Comparison of ENCODE assay signal across 8 mouse cellular contexts in genomic region chr8:122375751-122376364, GRCm38 (mm10). TPM values are rescaled to one million over a fixed set of nuclear protein-coding genes. Genes with fewer than 3 reads are reported as not detected.
DNase-seq lines count a peak whose midpoint lies in the region; ATAC-seq and TF ChIP-seq lines count a peak whose summit lies in the region.

No protein-coding gene starts in this region.

- no peak for TF ChIP-seq CTCF in intestine, postnatal 0 days (IDR thresholded peaks at IDR 0.05; ENCODE audit: low read depth)

- H3K4me1 ChIP-seq in lung, embryonic 16.5 days (replicated peaks; ENCODE audit: control insufficient read depth, insufficient read depth, low read length), result peaks cover 15% of the 10 kb centered on the region
- H3K4me1 ChIP-seq in embryonic facial prominence, embryonic 14.5 days (ENCODE audit: control insufficient read depth, insufficient read depth, low read length), result peaks cover 17% of the 10 kb centered on the region
- 0 out of 2 replicates have a peak, but pooled peaks cover 4% of the 10 kb centered on the region for H3K4me1 ChIP-seq in intestine, postnatal 0 days (replicated peaks; ENCODE audit: control insufficient read depth, insufficient read depth, low read length)
- peaks cover 28% of the 10 kb centered on the region for H3K4me1 ChIP-seq in neural tube, embryonic 15.5 days

- peaks cover 4% of the 10 kb centered on the region; the same call in 1 of the 2 replicates for H3K36me3 ChIP-seq in lung, embryonic 16.5 days (ENCODE audit: control insufficient read depth, insufficient read depth, low read length)
- peaks cover 13% of the 10 kb centered on the region; the same call in 1 of the 2 replicates for H3K36me3 ChIP-seq in embryonic facial prominence, embryonic 14.5 days (ENCODE audit: control insufficient read depth, insufficient read depth, low read length)
- H3K36me3 ChIP-seq in intestine, postnatal 0 days (ENCODE audit: control insufficient read depth, insufficient read depth), result peaks cover 9% of the 10 kb centered on the region
- H3K36me3 ChIP-seq in neural tube, embryonic 15.5 days, result peaks cover 7% of the 10 kb centered on the region

- H3K4me3 ChIP-seq in lung, embryonic 16.5 days (ENCODE audit: low read length), result peak overlapping the region; percentile 92
- H3K4me3 ChIP-seq in embryonic facial prominence, embryonic 14.5 days (ENCODE audit: low read depth, low read length), result peak overlapping the region; percentile 82
- H3K4me3 ChIP-seq in intestine, postnatal 0 days (ENCODE audit: low read depth, low read length), result peak overlapping the region; percentile 95
- peak overlapping the region; percentile 87 for H3K4me3 ChIP-seq in neural tube, embryonic 15.5 days (replicated peaks)

- H3K27me3 ChIP-seq in lung, embryonic 16.5 days (ENCODE audit: control insufficient read depth, insufficient read depth, low read depth, low read length), result no peaks in the 10 kb centered on the region
- no peaks in the 10 kb centered on the region for H3K27me3 ChIP-seq in embryonic facial prominence, embryonic 14.5 days (replicated peaks; ENCODE audit: control insufficient read depth, insufficient read depth, low read length)
- no peaks in the 10 kb centered on the region for H3K27me3 ChIP-seq in intestine, postnatal 0 days (replicated peaks; ENCODE audit: control insufficient read depth, insufficient read depth, low read length)
- no peaks in the 10 kb centered on the region for H3K27me3 ChIP-seq in neural tube, embryonic 15.5 days (replicated peaks)

- H3K4me2 ChIP-seq in lung, embryonic 16.5 days (ENCODE audit: low read depth, low read length), result peak overlapping the region; percentile 70
- H3K4me2 ChIP-seq in embryonic facial prominence, embryonic 14.5 days (ENCODE audit: low read depth, low read length), result peak overlapping the region; percentile 81
- H3K4me2 ChIP-seq in intestine, postnatal 0 days (replicated peaks; ENCODE audit: low read depth), result peak overlapping the region; percentile 76
- H3K4me2 ChIP-seq in neural tube, embryonic 15.5 days, result peak overlapping the region; percentile 57

- 0 out of 2 replicates have a peak overlapping the region, but pooled peaks have one; percentile 57 for H3K27ac ChIP-seq in lung, embryonic 16.5 days (ENCODE audit: low read length)
- peak overlapping the region; percentile 96; the same call in 1 of the 2 replicates for H3K27ac ChIP-seq in embryonic facial prominence, embryonic 14.5 days (replicated peaks; ENCODE audit: low read depth, low read length)
- peak overlapping the region; percentile 98; the same call in 1 of the 2 replicates for H3K27ac ChIP-seq in intestine, postnatal 0 days (ENCODE audit: low read depth, low read length)
- peak overlapping the region; percentile 63 for H3K27ac ChIP-seq in neural tube, embryonic 15.5 days (replicated peaks)

- no peaks in the 10 kb centered on the region for H3K9me3 ChIP-seq in lung, embryonic 16.5 days (ENCODE audit: control insufficient read depth, low read length)
- no peaks in the 10 kb centered on the region for H3K9me3 ChIP-seq in embryonic facial prominence, embryonic 14.5 days (ENCODE audit: control insufficient read depth, low read length)
- H3K9me3 ChIP-seq in intestine, postnatal 0 days (ENCODE audit: control insufficient read depth), result no peaks in the 10 kb centered on the region
- no peaks in the 10 kb centered on the region for H3K9me3 ChIP-seq in neural tube, embryonic 15.5 days (replicated peaks)

- peak; percentile 6 for ATAC-seq in lung, embryonic 16.5 days (ENCODE audit: low read depth)
- ATAC-seq in embryonic facial prominence, embryonic 14.5 days (ENCODE audit: low read depth), result peak; percentile 5
- ATAC-seq in intestine, postnatal 0 days, result peak; percentile 4; the same call in 1 of the 2 replicates
- ATAC-seq in neural tube, embryonic 15.5 days (ENCODE audit: low FRiP score), result peak; percentile 45

- 23% methylated on average over 13 of the region's 13 CpGs for WGBS in lung, embryonic 16.5 days
- WGBS in embryonic facial prominence, embryonic 14.5 days, result 22% methylated on average over 13 of the region's 13 CpGs
- WGBS in intestine, postnatal 0 days, result 21% methylated on average over 13 of the region's 13 CpGs
- WGBS in neural tube, embryonic 15.5 days, result 23% methylated on average over 13 of the region's 13 CpGs

- DNase-seq in lung, postnatal 4 days, result no peak
- no peak for DNase-seq in embryonic facial prominence, embryonic 14.5 days (ENCODE audit: low spot score)
- DNase-seq in cerebellum, adult 18-20 months, result no peak
- no peak for DNase-seq in embryo, embryonic 11 days
- no peak for DNase-seq in testis, postnatal 10 days (ENCODE audit: low spot score)

- peak overlapping the region; percentile 58; the same call in 1 of the 2 replicates for H3K9ac ChIP-seq in lung, embryonic 16.5 days (ENCODE audit: low read length)
- peak overlapping the region; percentile 90 for H3K9ac ChIP-seq in embryonic facial prominence, embryonic 14.5 days (ENCODE audit: low read depth, low read length)
- 0 out of 2 replicates have a peak overlapping the region, but pooled peaks have one; percentile 22 for H3K9ac ChIP-seq in intestine, postnatal 0 days (ENCODE audit: low read depth, low read length)
- peak overlapping the region; percentile 29 for H3K9ac ChIP-seq in neural tube, embryonic 15.5 days (replicated peaks)

RNA-seq across cellular contexts. Expression of gene Zc3h18, which starts 0.6 kb away (rescaled TPM):
- 37.3 and 41.3 TPM in 2 replicates for polyA plus RNA-seq in lung, embryonic 16.5 days (2015; fragmentation: Nextera tagmentation; extraction: Ambion mirVana)
- polyA plus RNA-seq in embryonic facial prominence, embryonic 14.5 days (2014; fragmentation: Nextera tagmentation; extraction: Ambion mirVana), result 30.9 and 31.6 TPM in 2 replicates
- 24.0 and 26.1 TPM in 2 replicates for polyA plus RNA-seq in intestine, postnatal 0 days (2015; fragmentation: Nextera tagmentation; extraction: Ambion mirVana)
- 30.6 and 35.3 TPM in 2 replicates for polyA plus RNA-seq in neural tube, embryonic 15.5 days (2015; fragmentation: Nextera tagmentation; extraction: Ambion mirVana)

RNA-seq across cellular contexts. Expression of gene Trhr2, which starts 15.3 kb away (rescaled TPM):
- not detected in 2 replicates for polyA plus RNA-seq in lung, embryonic 16.5 days (2015; fragmentation: Nextera tagmentation; extraction: Ambion mirVana)
- polyA plus RNA-seq in embryonic facial prominence, embryonic 14.5 days (2014; fragmentation: Nextera tagmentation; extraction: Ambion mirVana), result 0.16 TPM in 1 of 2 replicates, not detected in the other
- polyA plus RNA-seq in intestine, postnatal 0 days (2015; fragmentation: Nextera tagmentation; extraction: Ambion mirVana), result not detected in 2 replicates
- polyA plus RNA-seq in neural tube, embryonic 15.5 days (2015; fragmentation: Nextera tagmentation; extraction: Ambion mirVana), result 0.12 TPM in 1 of 2 replicates, not detected in the other

RNA-seq across cellular contexts. Expression of gene Il17c, which starts 46.0 kb away (rescaled TPM):
- not detected in 2 replicates for polyA plus RNA-seq in lung, embryonic 16.5 days (2015; fragmentation: Nextera tagmentation; extraction: Ambion mirVana)
- polyA plus RNA-seq in embryonic facial prominence, embryonic 14.5 days (2014; fragmentation: Nextera tagmentation; extraction: Ambion mirVana), result not detected in 2 replicates
- not detected in 2 replicates for polyA plus RNA-seq in intestine, postnatal 0 days (2015; fragmentation: Nextera tagmentation; extraction: Ambion mirVana)
- not detected in 2 replicates for polyA plus RNA-seq in neural tube, embryonic 15.5 days (2015; fragmentation: Nextera tagmentation; extraction: Ambion mirVana)

RNA-seq across cellular contexts. Expression of gene Cyba, which starts 56.9 kb away (rescaled TPM):
- polyA plus RNA-seq in lung, embryonic 16.5 days (2015; fragmentation: Nextera tagmentation; extraction: Ambion mirVana), result 219 and 241 TPM in 2 replicates
- polyA plus RNA-seq in embryonic facial prominence, embryonic 14.5 days (2014; fragmentation: Nextera tagmentation; extraction: Ambion mirVana), result 160 and 173 TPM in 2 replicates
- 292 and 312 TPM in 2 replicates for polyA plus RNA-seq in intestine, postnatal 0 days (2015; fragmentation: Nextera tagmentation; extraction: Ambion mirVana)
- polyA plus RNA-seq in neural tube, embryonic 15.5 days (2015; fragmentation: Nextera tagmentation; extraction: Ambion mirVana), result 46.0 and 94.9 TPM in 2 replicates

Comparison
In these comparisons a context has a peak if more than half of its experiments do, and no peak if none do; other contexts are left out.
1. H3K9ac ChIP-seq: peak in every context shown above with its lines; median percentile 90 in embryonic facial prominence, embryonic 14.5 days; 58 in lung, embryonic 16.5 days; 29 in neural tube, embryonic 15.5 days; 22 in intestine, postnatal 0 days.